8 mouse cellular contexts compared by ENCODE assay signal in genomic region chr1:151497028-151497427, GRCm38 (mm10). TPM values are rescaled to one million over a fixed set of nuclear protein-coding genes. Genes with fewer than 3 reads are reported as not detected.
DNase-seq lines count a peak whose midpoint lies in the region; ATAC-seq lines count a peak whose summit lies in the region.

No protein-coding gene starts in this region.

- no peaks in the 10 kb centered on the region for H3K9me3 ChIP-seq in intestine, embryonic 14.5 days (ENCODE audit: control insufficient read depth, low read length)
- H3K9me3 ChIP-seq in intestine, embryonic 16.5 days (ENCODE audit: control insufficient read depth, low read length) = no peaks in the 10 kb centered on the region

- H3K4me2 ChIP-seq in intestine, embryonic 14.5 days (ENCODE audit: low read length) = no peak overlapping the region
- H3K4me2 ChIP-seq in intestine, embryonic 16.5 days (ENCODE audit: low read depth, low read length) = no peak overlapping the region

- H3K36me3 ChIP-seq in intestine, embryonic 14.5 days (ENCODE audit: control insufficient read depth, insufficient read depth, low read length) = no peaks in the 10 kb centered on the region
- H3K36me3 ChIP-seq in intestine, embryonic 16.5 days (ENCODE audit: control insufficient read depth, insufficient read depth, low read length) = no peaks in the 10 kb centered on the region

- 86% methylated on average over 8 of the region's 8 CpGs for WGBS in intestine, embryonic 14.5 days
- WGBS in intestine, embryonic 16.5 days = 86% methylated on average over 8 of the region's 8 CpGs

- no peaks in the 10 kb centered on the region for H3K27me3 ChIP-seq in intestine, embryonic 14.5 days (replicated peaks; ENCODE audit: control insufficient read depth, insufficient read depth, low read length)
- H3K27me3 ChIP-seq in intestine, embryonic 16.5 days (replicated peaks; ENCODE audit: control insufficient read depth, insufficient read depth, low read length) = no peaks in the 10 kb centered on the region

- H3K9ac ChIP-seq in intestine, embryonic 14.5 days (ENCODE audit: low read length) = no peak overlapping the region
- no peak overlapping the region for H3K9ac ChIP-seq in intestine, embryonic 16.5 days (ENCODE audit: low read depth, low read length)

- ATAC-seq in intestine, embryonic 14.5 days (replicated peaks; ENCODE audit: low FRiP score, low TSS enrichment, low read depth) = no peak
- ATAC-seq in intestine, embryonic 16.5 days = no peak

- no peak overlapping the region for H3K4me3 ChIP-seq in intestine, embryonic 14.5 days (ENCODE audit: low read depth, low read length)
- no peak overlapping the region for H3K4me3 ChIP-seq in intestine, embryonic 16.5 days (ENCODE audit: low read length)

- H3K27ac ChIP-seq in intestine, embryonic 14.5 days (ENCODE audit: low read depth) = no peak overlapping the region
- H3K27ac ChIP-seq in intestine, embryonic 16.5 days (ENCODE audit: low read length) = no peak overlapping the region

- DNase-seq in intestine, embryonic 14.5 days (ENCODE audit: low spot score) = peak; percentile 74
- DNase-seq in 416B (ENCODE audit: low read depth) (peak; percentile 47), ES-CJ7 (ENCODE audit: low read depth, low spot score) (peak; percentile 93)
- DNase-seq in embryo, embryonic 10.5 days (ENCODE audit: low spot score) = peak; percentile 40
- DNase-seq in kidney, postnatal 14 days = peak; percentile 30
- DNase-seq in spleen, adult 18-20 months = peak; percentile 15 to 41
- DNase-seq in layer of hippocampus, postnatal 14 days (ENCODE audit: low spot score in 2 of 2) = no peak

- peaks cover 11% of the 10 kb centered on the region for H3K4me1 ChIP-seq in intestine, embryonic 14.5 days (replicated peaks; ENCODE audit: control insufficient read depth, insufficient read depth, low read length)
- peaks cover 17% of the 10 kb centered on the region for H3K4me1 ChIP-seq in intestine, embryonic 16.5 days (ENCODE audit: control insufficient read depth, insufficient read depth, low read length)

RNA-seq across cellular contexts. Expression of gene Rnf2, which starts 3.7 kb away (rescaled TPM):
- 68.4 and 85.0 TPM in 2 replicates for polyA plus RNA-seq in intestine, embryonic 14.5 days (2014; fragmentation: Nextera tagmentation; extraction: Ambion mirVana)
- 56.3 and 59.2 TPM in 2 replicates for polyA plus RNA-seq in intestine, embryonic 16.5 days (2015; fragmentation: Nextera tagmentation; extraction: Ambion mirVana)
- 10 to 100 TPM; 37.0 to 40.7 TPM for total RNA-seq in layer of hippocampus, postnatal 14 days (2021)

Comparison
In these comparisons a context has a peak if more than half of its experiments do, and no peak if none do; other contexts are left out.
1. DNase-seq: peak in intestine, embryonic 14.5 days (single experiment), 416B (single experiment), ES-CJ7 (single experiment), embryo, embryonic 10.5 days (single experiment), kidney, postnatal 14 days (single experiment) and spleen, adult 18-20 months (2 of 2); none in layer of hippocampus, postnatal 14 days (0 of 2).